Mouse (Mus musculus) spleen, postnatal 14 days (tissue): ENCODE data around the gene Prkn.
"Not testable (repeated sequence)": the region's sequence is repeated elsewhere in the genome, so short reads cannot be mapped to it uniquely, and the experiment has no call there.

Source experiments
- DNase-seq, 2 experiments: peaks; one replicate each; pipeline ENCODE4 v3.0.0; 2021 to 2022; ENCODE audit warnings: low spot score in 2 of 2

The Prkn gene

DNA sequence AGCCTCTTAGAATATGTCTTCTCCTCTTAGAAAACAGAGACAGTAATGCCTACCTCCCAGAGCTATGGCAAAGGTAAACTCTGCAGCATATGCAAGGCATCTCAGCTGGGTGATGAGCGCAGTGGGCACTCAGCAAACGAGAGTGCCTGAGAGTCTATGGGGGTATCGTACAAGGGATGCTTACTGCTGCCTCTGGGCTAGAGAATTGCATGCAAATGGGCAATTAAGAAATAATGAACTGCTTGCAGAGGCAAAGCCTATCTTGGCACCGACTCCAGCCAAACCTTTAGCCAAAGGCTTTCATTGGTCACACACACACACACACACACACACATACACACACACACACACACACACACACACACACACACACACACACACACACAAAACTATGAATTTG is 290.7 kb downstream of the Prkn start:
- DNase-seq: no peak

DNA sequence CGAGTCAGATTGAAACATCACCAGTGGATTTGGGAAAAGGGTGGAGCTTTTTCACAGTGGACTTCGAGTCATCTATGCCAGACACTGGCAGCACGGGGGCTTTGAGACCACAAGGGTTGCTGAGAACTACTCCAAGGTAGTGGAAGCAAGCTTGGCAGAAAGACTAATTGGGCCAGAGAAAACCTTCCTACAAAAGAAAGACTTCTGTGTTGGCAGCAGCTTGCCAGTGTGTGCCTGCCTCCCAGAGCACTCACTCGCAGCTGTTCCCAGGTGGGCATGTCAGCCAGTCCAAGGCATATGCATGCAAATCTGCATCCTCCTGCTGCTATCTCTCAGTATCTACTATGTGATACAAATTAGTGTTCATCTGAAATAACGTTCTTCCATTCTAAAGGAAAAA is 302.1 kb downstream of the Prkn start:
- DNase-seq: no peak

DNA sequence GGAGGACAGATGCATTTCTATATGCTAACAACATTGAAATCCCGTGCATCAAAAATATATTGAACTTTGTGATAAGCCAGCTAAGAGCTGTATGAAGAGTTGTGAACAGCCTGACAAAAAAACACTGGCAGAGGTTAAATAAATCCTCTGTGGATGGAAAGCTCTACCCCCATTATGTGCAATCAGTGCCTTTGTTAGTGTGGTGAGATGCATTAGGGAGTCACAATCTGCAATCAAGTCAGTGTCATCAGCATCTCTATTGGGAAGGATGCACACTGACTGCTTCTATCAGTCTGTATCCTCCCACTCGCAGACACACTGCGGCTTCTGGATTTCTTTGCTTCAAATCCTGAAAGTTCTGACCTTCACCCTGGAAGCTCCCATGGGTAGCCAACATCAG is 315.9 kb downstream of the Prkn start:
- no peak for DNase-seq

DNA sequence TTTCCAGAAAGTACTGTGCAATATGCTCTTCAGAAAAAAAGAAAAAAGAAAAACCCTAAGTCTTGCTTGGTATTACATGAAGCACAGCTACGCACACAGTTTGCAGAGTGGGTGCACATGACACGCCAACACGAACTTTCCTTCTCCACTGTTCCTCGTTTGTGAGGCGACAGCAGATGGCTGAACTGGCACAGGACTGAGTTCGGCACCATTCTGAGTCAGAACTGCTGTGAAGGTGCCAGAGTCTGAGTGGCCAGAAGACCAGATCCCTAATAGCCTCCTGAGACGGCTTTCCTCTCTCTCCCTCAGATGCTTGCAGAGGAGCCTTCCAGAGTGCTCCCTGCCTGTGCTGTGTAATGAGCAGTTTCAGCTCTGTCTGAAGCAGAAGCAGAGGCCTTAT is 317.4 kb downstream of the Prkn start:
- DNase-seq: no peak

DNA sequence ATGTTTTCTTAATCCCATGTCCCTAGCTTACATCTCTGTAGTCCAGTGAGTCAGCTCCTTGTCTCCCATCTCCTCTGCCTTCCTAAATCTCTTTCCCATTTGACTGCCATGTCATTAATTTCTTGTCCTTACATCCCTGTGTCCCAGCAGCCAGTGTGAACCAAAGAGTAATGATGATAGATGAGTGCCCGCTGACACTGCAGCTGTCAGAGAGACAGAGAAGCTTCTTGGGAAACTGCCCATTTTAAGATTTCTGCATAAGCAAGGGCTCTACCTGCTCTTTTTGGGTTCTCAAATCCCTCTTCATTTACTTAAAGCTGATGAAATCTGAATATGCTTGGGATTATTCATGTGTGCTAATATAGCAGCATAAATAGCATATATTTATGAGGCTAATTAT is 321.3 kb downstream of the Prkn start:
- no peak for DNase-seq

DNA sequence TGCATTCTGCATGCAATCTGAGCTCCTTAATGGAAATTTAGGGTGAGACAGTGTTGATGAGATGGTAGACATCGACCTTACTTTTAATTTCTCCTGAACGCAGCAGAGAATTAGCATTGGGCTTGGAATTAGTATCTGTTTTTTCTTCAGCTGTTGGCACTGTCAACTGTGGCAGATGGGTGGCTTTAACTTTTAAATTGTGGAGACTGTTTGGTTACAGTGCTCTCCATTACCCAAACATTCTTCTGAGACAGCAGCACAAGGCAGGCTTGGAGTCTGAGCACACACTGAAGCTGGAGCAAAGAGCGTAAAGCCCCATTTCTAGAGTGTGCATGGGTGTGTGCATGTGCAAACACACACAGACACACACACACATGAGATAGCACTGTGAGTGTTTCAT is 322.6 kb downstream of the Prkn start:
- no peak for DNase-seq

DNA sequence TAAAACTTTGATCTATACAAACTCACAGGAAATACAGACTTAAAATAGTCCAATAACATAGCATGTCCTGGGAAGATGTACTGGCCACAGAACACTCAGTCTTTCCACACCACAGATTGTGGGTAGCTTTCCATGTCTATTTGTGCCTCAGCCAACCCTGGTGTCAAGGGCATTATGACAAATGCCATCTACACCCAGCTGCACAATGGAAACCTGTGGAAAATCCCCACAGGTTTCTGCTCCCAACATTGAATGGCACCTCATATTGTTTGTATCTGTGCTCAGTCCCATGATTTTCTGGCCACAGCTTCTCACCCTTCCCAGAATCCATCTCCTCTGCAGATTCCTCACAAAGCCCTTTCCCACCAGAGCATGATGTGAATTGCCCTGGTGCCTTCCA is 347.2 kb downstream of the Prkn start:
- DNase-seq: no peak

DNA sequence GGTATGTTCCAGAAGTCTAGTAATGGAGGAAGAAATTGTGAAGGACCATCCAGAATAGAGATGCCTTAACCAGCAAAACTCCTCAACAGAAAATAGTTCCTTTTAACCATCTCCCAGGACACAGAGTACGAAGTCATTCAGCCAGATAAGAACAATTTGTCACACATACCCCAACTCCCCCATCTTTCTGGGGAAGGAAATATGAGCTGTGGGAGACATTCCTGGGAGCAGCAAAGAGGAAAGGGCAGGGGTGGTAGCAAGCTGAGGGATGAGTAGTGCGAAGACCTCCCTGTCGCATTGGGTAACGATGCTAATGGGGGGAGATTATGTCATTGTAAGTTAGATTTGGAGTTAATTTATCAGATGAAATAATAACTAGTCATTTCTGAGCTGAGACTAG is 348.3 kb downstream of the Prkn start:
- no peak for DNase-seq

DNA sequence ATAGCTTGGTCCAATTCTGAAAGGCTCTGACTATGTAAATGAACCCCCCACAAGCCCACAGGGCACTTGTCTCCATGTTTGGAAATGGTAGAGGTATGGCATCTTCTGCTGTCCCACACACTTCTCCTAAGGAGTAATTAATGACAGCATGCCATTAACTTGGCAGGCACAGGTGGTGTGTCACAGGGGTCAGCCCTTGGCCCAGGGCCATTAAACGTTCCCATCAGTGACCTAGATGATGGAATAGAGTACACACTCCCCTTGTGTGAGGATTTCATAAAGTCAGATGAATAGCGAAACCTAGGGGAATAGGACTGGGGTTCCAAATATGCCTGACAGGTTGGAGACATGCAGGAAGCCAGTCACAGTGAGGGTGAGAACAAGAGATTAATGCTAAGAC is 350.1 kb downstream of the Prkn start:
- no peak for DNase-seq

DNA sequence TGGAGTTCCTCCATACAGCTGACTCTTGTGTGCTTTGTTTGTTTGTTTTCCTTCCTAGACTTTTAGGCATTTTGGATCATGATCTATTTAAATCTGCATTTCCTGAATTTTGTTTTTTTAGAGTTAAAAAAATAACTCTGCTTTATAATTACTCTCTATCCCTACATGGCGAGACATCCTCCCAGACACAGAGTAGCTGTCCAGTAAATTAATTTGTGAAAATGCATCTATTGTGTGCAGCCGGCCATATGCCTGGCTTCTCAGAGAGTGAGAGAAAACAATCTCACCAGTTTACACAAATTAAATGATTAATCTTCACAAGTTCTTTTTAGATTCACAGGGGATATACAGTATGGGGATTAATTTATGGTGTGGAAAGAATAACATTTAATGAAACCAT is 357.9 kb downstream of the Prkn start:
- DNase-seq: no peak

DNA sequence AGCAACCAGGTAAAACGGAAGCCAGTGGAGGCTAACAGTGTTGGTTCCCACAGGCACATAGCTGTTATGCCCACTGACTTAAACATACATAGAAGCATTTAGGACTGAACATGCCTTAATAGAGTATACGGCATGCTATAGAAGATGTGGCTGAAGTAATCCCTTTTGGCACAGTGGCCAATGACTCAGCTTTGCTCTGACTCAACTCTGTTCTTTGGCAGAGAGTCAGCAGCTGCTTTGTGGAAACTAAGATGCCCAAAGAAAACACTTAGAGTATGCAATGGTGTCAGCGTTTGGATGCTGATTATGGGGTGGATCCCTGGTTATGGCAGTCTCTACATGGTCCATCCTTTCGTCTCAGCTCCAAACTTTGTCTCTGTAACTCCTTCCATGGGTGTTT is 368.9 kb downstream of the Prkn start:
- not testable (repeated sequence) for DNase-seq

DNA sequence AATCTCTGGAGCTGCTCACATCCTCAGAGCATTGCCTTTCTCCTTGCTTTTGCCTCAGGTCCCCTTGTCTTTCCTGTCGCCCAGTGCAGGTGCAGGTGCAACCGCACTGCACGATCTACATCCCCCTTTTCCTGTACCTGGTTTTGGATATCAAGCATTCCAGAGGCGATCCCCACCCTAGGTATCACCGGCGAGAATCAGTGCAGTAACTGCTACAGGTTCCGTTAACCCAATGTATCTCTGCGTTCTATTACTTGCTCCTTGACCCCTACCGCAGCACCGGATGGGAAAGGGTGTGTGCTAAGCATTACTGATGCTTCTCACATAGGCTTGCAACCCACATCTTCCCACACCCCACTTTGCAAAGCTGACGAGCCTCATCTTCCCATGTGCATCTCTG is 370.8 kb downstream of the Prkn start:
- DNase-seq: no peak

DNA sequence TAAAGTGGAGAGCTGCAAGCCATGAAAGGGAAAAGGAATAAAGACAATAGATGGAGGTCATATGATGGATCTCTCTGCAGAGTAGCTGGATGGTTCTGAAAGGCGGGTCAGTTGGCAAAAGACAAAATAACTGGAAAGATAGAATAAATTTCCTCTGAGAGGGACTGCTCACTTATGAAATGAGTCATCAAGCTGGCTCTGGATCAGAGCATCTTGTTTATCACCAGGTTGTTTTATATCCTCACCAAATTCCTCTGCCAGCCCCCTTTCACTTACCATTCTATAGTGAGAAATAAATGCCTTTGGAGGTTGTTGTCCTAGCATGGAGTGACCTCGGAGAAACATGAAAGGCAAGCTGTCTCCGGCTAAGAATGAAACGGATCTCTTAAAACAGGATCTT is 371.4 kb downstream of the Prkn start:
- DNase-seq: no peak

DNA sequence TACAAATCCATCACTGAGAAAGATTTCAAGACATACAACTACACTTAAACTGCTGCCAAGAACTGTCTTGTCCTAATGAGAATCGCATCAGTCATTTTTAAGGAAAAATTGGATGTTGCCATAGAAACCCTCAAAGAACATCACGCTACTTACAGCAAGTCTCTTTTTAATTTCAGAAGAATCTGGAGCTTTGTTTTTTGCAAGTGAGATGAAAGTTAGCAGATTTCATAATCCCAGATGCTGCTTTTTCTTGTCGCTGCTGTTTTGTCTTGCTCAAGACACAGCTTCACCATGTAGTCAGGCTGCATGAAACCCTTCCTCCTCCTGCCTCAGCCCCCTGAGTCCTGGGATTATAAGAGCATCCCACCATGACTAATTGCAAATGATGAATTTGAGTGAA is 373.5 kb downstream of the Prkn start:
- DNase-seq: no peak

DNA sequence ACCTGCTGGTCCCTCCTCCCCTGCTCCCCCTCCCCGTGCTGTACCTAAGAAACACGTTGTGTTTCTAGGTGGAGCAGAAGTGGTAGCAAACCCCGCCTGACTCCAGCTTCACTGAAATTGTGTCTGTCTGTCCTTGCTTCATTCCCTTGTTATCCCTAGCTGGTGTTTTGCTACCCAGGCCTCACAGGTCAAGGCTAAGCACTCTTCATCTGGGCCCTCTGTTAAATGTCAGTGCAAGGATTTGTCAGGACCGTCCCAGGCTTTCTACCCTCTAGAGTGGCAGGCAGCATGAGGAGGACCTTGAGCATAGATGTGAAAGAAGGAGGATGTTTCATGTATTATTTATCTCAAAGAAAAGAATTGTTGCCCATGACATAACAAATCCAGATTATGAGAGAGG is 388.8 kb downstream of the Prkn start:
- no peak for DNase-seq

DNA sequence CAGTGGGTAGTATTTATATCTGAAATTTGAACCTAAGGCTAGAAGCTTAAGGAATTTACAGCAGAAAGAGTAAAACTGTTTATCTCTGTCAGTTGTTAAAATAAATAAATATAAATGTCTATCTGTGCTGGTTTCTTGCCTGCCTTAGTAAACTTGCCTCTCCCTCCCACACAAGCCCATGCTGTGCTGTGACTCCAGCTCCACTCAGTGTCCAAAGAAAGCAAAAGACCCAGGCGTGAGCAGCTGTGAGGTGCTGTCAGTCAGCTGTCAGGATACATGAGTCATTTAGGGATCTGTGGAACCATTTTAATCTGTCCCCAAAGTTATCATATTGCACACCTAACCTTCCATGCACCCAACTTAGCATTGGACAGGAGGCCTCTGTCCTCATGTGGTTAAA is 389.2 kb downstream of the Prkn start:
- no peak for DNase-seq

DNA sequence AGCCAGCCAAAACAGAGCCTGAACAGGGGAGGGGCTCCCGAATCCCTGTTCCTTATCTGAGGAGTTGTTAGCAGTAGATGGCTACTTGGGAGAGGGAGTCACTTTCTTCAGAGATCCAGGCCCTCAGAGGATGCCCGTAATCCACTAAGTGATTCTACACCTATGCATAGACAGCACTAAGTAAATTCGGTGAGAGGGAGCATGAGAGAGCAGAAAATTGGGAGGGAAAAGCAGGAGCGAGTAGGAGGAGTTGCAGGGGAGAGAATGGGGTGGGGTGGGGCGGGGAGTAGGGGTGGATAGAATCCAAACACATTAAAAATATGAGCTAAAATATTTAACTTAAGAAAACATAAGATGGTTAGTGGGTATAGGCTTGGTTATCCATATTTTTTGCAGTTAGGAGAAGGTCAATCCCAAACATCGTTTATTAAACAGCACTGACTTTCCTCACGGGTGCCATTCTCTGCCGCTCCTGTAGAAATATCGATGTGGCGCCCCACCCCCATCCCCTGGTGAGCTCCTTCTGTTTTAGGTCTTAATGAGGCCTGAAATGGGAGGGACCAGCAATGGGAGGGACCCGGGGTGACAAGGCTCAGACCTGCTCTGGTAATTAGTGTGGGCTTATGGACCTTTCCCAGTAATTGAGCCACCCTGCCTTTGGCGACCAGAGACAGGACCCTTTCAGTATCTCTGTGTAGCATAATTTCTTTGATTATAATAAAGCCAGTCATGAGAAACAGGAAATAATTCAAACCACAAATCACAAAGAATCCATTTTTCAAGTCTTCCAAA is 390.6 kb downstream of the Prkn start:
- DNase-seq: no peak

DNA sequence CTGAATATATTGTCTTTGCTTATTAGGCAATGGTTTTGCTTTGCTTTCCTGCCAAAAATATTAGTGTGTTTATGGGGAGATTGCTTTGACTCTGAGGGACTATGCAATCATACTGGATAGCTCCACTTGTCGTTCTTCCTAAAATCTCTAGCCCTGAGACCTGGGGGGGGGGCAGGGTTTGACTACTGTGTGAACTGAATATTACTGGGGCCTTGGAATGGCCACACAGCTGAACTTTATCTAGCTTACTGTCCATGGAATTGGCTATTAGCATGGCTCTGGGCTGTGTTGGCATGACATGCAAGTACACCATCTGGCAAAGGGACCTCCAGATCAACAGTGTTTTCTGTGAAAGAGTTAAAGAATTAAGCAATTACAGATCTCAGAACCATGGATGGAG is 395.1 kb downstream of the Prkn start:
- no peak for DNase-seq

DNA sequence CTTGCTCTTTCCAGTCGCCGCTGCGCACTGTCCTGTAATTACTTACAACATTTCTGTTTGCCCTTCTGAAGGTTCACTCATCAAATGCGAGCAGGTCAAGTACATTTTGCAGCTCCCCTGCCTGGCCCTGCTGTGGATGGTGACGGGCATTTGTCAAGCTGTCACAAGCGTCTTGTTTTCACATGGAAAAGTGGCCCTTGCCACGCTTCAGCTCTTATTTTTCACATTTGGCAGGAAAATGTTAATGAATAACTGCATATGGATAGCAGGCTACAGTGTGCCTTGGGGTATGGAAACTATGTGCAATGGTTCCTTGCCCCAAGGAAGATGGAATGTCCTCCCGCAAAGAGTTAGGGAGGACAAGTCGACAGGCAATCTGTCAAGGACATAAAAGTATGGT is 404.9 kb downstream of the Prkn start:
- no peak for DNase-seq

DNA sequence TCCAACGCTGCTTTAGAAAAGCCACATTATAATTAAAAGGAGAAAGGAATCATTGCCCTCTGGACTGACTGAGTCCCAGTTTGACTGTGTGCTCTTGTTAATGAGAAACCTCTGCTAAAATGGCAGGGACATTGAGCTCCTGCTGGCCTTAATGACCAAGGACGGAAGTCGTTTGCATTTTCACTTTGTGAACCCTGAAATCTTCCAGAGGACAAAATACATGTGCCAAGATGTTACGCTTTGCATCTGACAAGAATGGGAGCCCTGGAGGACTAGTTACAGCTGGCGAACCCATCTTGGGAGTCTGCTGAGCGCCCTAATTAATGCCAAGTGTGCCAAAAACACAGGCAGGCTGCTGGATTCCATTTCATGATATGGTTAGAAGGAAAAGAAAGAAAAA is 409.0 kb downstream of the Prkn start:
- DNase-seq: no peak

DNA sequence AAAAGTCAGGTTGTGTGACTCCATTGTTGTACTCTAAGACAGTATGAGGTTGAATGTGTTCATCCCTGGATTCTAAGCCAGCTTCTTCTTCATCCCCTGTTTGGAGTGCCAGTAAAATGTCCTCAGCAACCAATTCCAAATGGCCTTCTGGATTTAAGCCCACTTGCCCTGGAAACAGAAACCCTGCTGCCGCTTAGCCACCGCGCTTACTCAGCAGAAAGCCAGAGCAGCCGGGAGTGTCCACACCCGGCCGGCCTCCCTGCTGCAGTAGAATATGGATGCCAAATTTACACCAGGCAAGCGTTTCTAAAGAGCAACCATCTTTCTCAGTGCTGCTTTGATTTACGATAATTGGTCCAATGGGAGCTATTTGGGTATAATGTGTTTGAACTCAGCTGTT is 420.5 kb downstream of the Prkn start:
- DNase-seq: no peak

DNA sequence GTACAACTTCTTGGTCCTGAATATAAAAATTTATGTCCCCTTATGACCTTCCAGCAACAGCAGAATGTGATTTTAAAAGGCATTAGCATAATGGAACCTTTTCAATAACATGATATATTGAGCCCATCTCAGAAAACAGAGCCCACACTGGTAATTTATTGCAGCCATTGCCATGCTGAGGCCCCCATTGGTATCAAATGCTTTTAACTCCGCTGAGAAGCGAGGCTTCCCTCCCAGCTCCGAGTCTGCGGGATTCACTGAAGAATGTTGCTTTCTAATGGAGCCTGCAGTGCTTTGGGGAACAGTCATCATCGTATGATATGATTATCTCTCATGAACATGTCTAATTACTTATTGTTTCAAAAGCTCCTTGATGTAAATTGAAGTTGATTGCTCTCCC is 421.5 kb downstream of the Prkn start:
- DNase-seq: no peak

DNA sequence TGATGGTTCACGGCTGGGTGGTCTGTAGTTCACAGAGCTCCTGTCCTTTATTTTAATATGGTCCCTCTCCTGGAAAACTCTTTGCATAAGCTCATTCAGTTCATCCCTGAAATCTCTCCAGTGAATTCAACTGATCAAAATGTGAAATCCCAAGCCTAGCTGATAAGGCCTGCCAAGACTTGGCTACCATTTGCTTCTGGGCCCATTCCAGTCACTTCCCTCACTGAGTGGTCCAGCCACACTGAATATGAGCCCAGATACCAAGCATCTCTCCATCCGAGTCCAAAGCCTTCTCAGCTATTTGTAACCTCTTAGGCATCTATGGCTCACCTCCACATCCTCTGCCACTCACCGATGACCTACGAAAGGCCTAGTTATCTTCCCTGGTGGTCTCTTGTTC is 427.8 kb downstream of the Prkn start:
- DNase-seq: no peak

DNA sequence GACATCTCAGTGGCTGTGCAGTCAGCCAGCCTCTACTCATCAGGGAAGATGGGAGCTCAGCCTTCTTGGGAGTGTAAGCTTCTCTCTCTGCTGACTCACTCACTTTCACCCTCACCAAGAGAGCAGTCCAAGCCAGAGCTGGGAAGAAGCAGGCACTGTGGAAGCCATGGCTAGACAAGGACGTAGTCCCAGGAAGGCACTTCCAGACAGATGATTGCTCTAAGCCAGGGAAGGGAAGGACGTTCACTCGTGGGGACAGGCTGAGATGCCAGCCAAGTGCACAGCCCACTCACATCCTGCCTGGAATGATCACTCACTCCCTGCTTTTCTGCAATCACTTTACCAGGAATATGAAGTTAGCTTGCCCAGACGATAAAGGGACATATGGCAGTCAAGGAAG is 430.0 kb downstream of the Prkn start:
- DNase-seq: no peak
